ENCODE assay signal across 9 mouse cellular contexts in the genomic region with DNA sequence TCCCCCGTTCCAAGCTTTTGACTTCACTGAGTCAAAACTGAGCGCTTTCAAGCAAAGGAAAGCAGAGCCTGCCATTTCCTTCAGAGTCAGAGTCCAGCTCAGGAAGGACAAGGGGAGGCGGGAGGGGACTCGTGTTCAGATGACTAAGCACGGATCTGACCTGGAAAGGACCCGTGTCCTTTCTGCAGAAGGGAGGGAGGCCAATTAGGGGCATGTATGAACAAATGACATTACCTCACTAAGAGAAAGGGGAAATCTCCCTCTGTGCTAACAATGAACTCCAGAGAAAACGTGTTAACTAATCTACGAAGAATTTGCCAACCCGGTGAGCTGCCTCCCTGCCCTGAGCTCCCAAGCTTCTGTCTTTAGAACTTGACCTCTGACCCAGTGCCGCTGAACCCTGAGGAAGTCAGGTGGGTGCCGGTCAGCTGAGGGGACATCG. TPM values are rescaled to one million over a fixed set of nuclear protein-coding genes. Genes with fewer than 3 reads are reported as not detected.
DNase-seq lines count a peak whose midpoint lies in the region; ATAC-seq lines count a peak whose summit lies in the region.
"Had no signal": no experiment of that assay in that cellular context is flagged by ENCODE, and none has a peak within 500 bp of the region (broad histone marks: within the 10 kb centered on the region; RNA-seq: fewer than 3 reads in every experiment).

No protein-coding gene starts in this region.

- whole genome bisulfite sequencing in forebrain, embryonic 13.5 days = 29% methylated on average over 12 of the region's 12 CpGs
- 20% methylated on average over 12 of the region's 12 CpGs for WGBS in forebrain, embryonic 15.5 days
- 43% methylated on average over 12 of the region's 12 CpGs for WGBS in hindbrain, embryonic 14.5 days

- no peak for ATAC-seq in forebrain, embryonic 13.5 days
- ATAC-seq in forebrain, embryonic 15.5 days (replicated peaks) = no peak
- no peak for ATAC-seq in hindbrain, embryonic 14.5 days (ENCODE audit: low FRiP score)

- H3K4me2 ChIP-seq in forebrain, embryonic 13.5 days = no peak overlapping the region
- H3K4me2 ChIP-seq in forebrain, embryonic 15.5 days (replicated peaks) = no peak overlapping the region
- H3K4me2 ChIP-seq in hindbrain, embryonic 14.5 days (replicated peaks) = no peak overlapping the region
- H3K4me2 ChIP-seq: limb, embryonic 12.5 days had no signal

- H3K4me1 ChIP-seq in forebrain, embryonic 13.5 days = peaks cover 2% of the 10 kb centered on the region; the same call in 1 of the 2 replicates
- H3K4me1 ChIP-seq in forebrain, embryonic 15.5 days = peaks cover 2% of the 10 kb centered on the region
- H3K4me1 ChIP-seq in hindbrain, embryonic 14.5 days (replicated peaks; ENCODE audit: control insufficient read depth, insufficient read depth, low read length) = no peaks in the 10 kb centered on the region
- H3K4me1 ChIP-seq: limb, embryonic 12.5 days had no signal

- no peak overlapping the region for H3K27ac ChIP-seq in forebrain, embryonic 13.5 days
- no peak overlapping the region for H3K27ac ChIP-seq in forebrain, embryonic 15.5 days (replicated peaks)
- no peak overlapping the region for H3K27ac ChIP-seq in hindbrain, embryonic 14.5 days
- H3K27ac ChIP-seq: limb, embryonic 12.5 days had no signal

- H3K9ac ChIP-seq in forebrain, embryonic 13.5 days = 0 out of 2 replicates have a peak overlapping the region, but pooled peaks have one; percentile 6
- H3K9ac ChIP-seq in forebrain, embryonic 15.5 days (replicated peaks) = no peak overlapping the region
- no peak overlapping the region for H3K9ac ChIP-seq in hindbrain, embryonic 14.5 days
- H3K9ac ChIP-seq: limb, embryonic 12.5 days had no signal

- H3K4me3 ChIP-seq in forebrain, embryonic 13.5 days = no peak overlapping the region
- H3K4me3 ChIP-seq in forebrain, embryonic 15.5 days = no peak overlapping the region
- H3K4me3 ChIP-seq in hindbrain, embryonic 14.5 days (replicated peaks; ENCODE audit: low read length) = no peak overlapping the region
- H3K4me3 ChIP-seq: limb, embryonic 12.5 days had no signal

- DNase-seq in embryo, embryonic 10 days (ENCODE audit: low spot score) = peak; percentile 55
- peak; percentile 43 to 44 for DNase-seq in heart, postnatal 36 days
- DNase-seq in lung, postnatal 36 days = peak; percentile 33
- no peak for DNase-seq in hindbrain, embryonic 14.5 days (ENCODE audit: low spot score)
- no peak for DNase-seq in layer of hippocampus, adult 8-10 months (ENCODE audit: low spot score in 2 of 2)
- DNase-seq in layer of hippocampus, postnatal 25 days (ENCODE audit: extremely low spot score in 1 of 2, low spot score in 1 of 2) = no peak

- 0 out of 2 replicates have a peak, but pooled peaks cover 7% of the 10 kb centered on the region for H3K27me3 ChIP-seq in forebrain, embryonic 13.5 days
- H3K27me3 ChIP-seq in forebrain, embryonic 15.5 days = no peaks in the 10 kb centered on the region
- H3K27me3 ChIP-seq in hindbrain, embryonic 14.5 days (ENCODE audit: control insufficient read depth, insufficient read depth, low read length) = no peaks in the 10 kb centered on the region

- H3K9me3 ChIP-seq in forebrain, embryonic 13.5 days (replicated peaks) = no peaks in the 10 kb centered on the region
- H3K9me3 ChIP-seq in forebrain, embryonic 15.5 days = no peaks in the 10 kb centered on the region
- H3K9me3 ChIP-seq in hindbrain, embryonic 14.5 days (ENCODE audit: control insufficient read depth, low read length) = no peaks in the 10 kb centered on the region
- H3K9me3 ChIP-seq: limb, embryonic 12.5 days had no signal

- intact Hi-C loops in heart, postnatal 36 days (cut with DNase I) = no loop called here

- H3K36me3 ChIP-seq in forebrain, embryonic 13.5 days (ENCODE audit: poor library complexity, severe bottlenecking) = no peaks in the 10 kb centered on the region
- no peaks in the 10 kb centered on the region for H3K36me3 ChIP-seq in forebrain, embryonic 15.5 days
- no peaks in the 10 kb centered on the region for H3K36me3 ChIP-seq in hindbrain, embryonic 14.5 days (replicated peaks; ENCODE audit: control insufficient read depth, insufficient read depth)
- H3K36me3 ChIP-seq: limb, embryonic 12.5 days had no signal

RNA-seq across cellular contexts. Expression of a gene that starts 18.9 kb away (rescaled TPM):
- 49.1 and 50.0 TPM in 2 replicates for polyA plus RNA-seq in forebrain, embryonic 13.5 days (2015; fragmentation: Nextera tagmentation; extraction: Ambion mirVana)
- 54.1 and 55.0 TPM in 2 replicates for polyA plus RNA-seq in forebrain, embryonic 15.5 days (2015; fragmentation: Nextera tagmentation; extraction: Ambion mirVana)
- 10 to 100 TPM; 27.0 to 28.5 TPM for total RNA-seq in heart, postnatal 36 days (2021)
- 49.8 and 54.0 TPM in 2 replicates for polyA plus RNA-seq in hindbrain, embryonic 14.5 days (2014; fragmentation: Nextera tagmentation; extraction: Ambion mirVana)
- total RNA-seq in layer of hippocampus, adult 8-10 months (2022) = 10 to 100 TPM; 37.6 to 47.0 (median 41.7) TPM
- total RNA-seq in layer of hippocampus, postnatal 25 days (2021) = 10 to 100 TPM; 43.6 to 44.2 TPM

Comparison
In these comparisons a context has a peak if more than half of its experiments do, and no peak if none do; other contexts are left out.
1. DNase-seq: peak in embryo, embryonic 10 days (single experiment), heart, postnatal 36 days (2 of 2) and lung, postnatal 36 days (single experiment); none in hindbrain, embryonic 14.5 days (single experiment), layer of hippocampus, adult 8-10 months (0 of 2) and layer of hippocampus, postnatal 25 days (0 of 2).